Mouse (Mus musculus): Measurements from ENCODE around the gene Snapc1. TPM values are rescaled to one million over a fixed set of nuclear protein-coding genes. Genes with fewer than 3 reads are reported as not detected.

Snapc1 gene
- total RNA-seq (2023), result 10 to 100 TPM in 1 of 2 experiments, 1 to 10 TPM in 1; 9.1 to 11.1 TPM

DNA sequence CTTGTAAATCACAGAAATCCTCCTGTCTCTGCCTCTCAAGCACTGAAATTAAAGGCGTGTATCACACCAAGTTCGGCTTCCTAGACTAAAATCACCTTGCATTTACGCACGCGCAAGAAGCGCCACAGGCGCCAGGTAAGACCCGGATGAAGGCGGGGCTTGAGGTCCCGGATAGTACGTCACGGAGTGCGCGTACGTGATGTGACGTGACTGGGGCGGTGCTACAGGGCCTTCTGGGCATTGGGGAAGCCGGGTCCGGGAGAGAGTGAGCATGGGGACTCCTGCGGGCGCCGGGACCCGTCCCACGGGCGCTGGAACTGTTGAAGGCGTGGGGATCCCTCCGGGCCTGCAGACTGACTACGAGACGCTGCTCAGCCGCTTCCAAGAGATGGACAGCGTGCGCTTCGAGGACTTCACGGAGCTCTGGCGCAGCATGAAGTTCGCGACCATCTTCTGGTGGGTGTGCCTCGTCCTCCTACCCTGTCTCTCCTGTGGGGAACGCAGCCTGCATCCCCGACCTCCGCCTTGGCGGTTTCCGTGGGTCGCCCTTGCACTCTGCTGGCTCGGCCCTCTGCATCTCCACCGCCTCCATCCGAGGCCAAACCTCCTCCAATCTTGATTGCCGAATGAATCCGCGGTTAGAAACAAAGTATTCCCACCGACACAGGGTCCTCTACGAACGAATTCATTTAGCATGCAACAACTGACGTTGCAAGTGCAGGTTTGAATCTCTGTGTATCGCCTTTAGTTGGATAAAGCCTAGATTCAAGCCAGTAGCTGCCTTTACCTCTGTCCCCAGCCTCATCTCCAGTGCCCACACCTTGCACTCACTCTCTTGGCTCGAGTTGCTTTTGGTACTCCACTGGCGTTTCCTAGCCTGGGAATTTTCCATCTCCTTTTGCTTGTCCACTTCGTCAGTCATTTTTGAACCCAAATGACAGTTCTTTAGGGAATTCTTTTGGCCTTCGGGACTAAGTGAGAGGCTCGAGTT is at the start of gene Snapc1:
TSS of gene Snapc1 (plus strand) at position 191 of the 991 bp plus-strand sequence.

DNA sequence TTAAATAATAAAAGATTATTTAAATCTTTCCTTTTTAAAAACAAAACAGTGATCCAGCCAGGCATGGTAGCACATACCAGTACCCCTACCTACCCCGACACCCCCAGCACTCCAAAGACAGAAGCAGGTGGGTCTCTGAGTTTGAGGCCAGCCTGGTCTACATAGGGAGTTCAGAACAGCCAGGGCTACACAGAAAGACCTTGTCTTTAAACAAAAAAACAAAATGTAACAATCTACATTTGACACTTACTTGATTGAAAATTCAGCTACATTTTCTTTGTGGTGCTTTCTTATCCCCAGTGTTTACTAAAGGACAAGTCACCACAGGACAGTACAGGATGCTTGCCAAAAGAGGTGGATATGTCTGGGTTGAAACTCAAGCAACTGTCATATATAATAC is 26.9 kb upstream of the Snapc1 start, which contains the start of gene Gm49321:
TSS of gene Gm49321 (plus strand) at position 301 of the 400 bp plus-strand sequence.

DNA sequence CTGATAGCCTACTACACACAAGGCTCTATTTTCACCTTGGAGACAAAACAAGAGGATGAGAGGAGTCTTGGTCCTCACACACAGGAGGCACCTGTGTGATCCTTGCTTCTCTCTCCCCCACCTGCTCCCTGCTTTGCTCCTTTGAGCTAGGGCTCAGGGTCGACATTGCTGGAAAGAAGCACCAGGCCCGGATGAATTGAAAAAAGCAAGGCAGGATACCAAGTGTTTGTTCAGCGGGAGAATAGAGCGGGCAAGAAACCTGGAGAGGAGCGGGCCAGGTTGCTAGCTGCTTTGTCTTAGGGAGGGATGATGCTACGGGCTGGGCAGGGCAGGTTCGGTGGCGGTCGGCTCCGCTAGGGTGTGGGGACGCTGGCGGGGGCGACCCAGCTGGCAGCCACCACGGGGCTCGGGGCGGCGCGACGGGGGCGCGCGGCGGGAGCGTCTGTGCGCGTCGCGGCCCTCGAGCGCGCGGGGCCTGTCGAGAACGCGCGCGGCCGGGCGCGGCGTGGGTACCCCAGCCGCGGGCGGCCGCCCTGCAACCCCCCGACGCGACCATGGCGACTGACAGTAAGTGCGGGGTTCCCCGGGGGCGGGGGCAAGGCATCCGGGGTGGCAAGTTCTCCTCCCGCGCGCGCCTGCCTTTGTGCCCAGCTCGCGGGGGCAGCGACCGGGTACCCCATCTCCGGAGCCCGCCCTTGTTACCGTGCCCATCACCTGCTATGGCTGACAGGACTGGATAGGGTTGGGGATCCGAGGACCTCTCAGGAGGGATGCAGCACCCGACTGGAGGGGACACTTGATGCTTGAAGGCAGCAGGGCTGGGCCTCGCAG is 33.2 kb downstream of the Snapc1 start, which contains the start of gene Syt16:
TSS of gene Syt16 (plus strand) at position 365 of the 831 bp plus-strand sequence.

Other genes starting within 250 kb of the Snapc1 start
- 10 to 100 TPM; 42.0 to 48.9 TPM for gene Hif1a, start 63.1 kb upstream of the Snapc1 start, total RNA-seq (2023)
- gene Gm49321, start 26.8 kb upstream of the Snapc1 start, total RNA-seq (2023), result 1 to 10 TPM; 5.6 to 9.2 TPM
- not detected for gene Syt16, start 33.2 kb downstream of the Snapc1 start, total RNA-seq (2023)